Mouse (Mus musculus): ENCODE measurements around the gene Napa.

DNA sequence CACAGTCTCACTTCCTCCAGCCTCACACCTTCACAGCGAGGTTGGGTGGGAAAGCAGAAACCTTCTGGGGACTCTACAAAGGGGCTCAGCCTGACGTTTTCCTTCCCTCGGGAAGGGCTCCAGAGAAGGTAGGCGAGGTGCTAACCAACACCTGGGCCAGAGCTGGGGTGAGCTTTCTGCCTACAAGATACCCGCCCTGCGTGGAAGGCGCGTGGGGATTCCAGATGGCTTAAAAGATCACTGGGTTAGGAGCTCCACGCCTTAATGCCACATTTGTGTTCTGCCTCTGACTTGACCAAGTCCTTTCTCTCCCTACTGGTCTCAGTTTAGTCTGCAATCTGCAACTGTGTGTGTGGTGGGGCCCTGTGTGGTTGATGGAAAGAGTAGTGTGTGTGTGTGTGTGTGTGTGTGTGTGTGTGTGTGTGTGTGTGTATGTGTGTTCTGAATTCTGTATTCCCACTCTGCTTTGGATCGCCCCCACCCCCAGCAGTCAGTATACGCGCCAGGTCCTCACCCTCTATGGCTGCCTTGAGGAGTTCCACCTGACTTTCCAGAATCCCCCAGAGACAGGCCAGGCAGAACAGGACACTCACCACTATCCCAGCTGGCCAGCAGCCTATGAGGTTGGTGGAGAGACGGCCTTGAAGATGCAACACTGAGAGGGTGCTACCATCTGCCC lies 32.8 kb downstream of the Napa start:
- TF ChIP-seq POLR2A (IDR thresholded peaks at IDR 0.05; ENCODE audit: insufficient read depth, low read length): no peak
- no peak for TF ChIP-seq EP300 (IDR thresholded peaks at IDR 0.05; ENCODE audit: insufficient read depth, low read depth, low read length)
- TF ChIP-seq CTCF (IDR thresholded peaks at IDR 0.05; ENCODE audit: low read depth, low read length): no peak

Measured in ES-Bruce4 (cell line).